Mouse (Mus musculus) forebrain, embryonic 14.5 days (tissue): ENCODE measurements around the gene Ube2k. TPM values are rescaled to one million over a fixed set of nuclear protein-coding genes. Genes with fewer than 3 reads are reported as not detected.
A peak's percentile ranks its signal among the peaks of the same experiment; 100 is the strongest.

Experiments used
- ATAC-seq: fragments of 200-750 bp; cut with Nextera tagmentation; 2 replicates; pipeline ENCODE4 v1.8.0; 2017; ENCODE audit warnings: mild to moderate bottlenecking, moderate library complexity
- DNase-seq: peaks from one replicate; pipeline ENCODE4 v3.0.0-alpha.2; 2015; ENCODE audit warnings: low spot score
- H3K27ac ChIP-seq: fragments of 300-500 bp; sonication (generic); 2 replicates; pipeline ENCODE4 v1.5.1; 2014; ENCODE audit warnings: low read depth, mild to moderate bottlenecking, control low read depth, low read length, moderate library complexity
- H3K27me3 ChIP-seq: fragments of 300-500 bp; sonication (generic); replicated peaks from 2 replicates; pipeline ENCODE4 v1.6.1; 2014; ENCODE audit warnings: low read length, control low read depth, mixed read lengths; ENCODE audit not compliant: control insufficient read depth, insufficient read depth
- H3K36me3 ChIP-seq: fragments of 300-500 bp; sonication (generic); 2 replicates; pipeline ENCODE4 v1.6.1; 2014; ENCODE audit warnings: low read length, control low read depth; ENCODE audit not compliant: control insufficient read depth, insufficient read depth
- H3K4me1 ChIP-seq: fragments of 300-500 bp; sonication (generic); 2 replicates; pipeline ENCODE4 v1.6.1; 2014; ENCODE audit warnings: antibody characterized with exemption, low read length, control low read depth; ENCODE audit not compliant: control insufficient read depth, insufficient read depth
- H3K4me2 ChIP-seq: fragments of 300-500 bp; sonication (generic); 2 replicates; pipeline ENCODE4 v1.6.1; 2014; ENCODE audit warnings: mild to moderate bottlenecking, control low read depth, low read length
- H3K4me3 ChIP-seq: fragments of 300-500 bp; sonication (generic); 2 replicates; pipeline ENCODE4 v1.5.1; 2014; ENCODE audit warnings: low read depth, low read length, control low read depth
- H3K9ac ChIP-seq: fragments of 300-500 bp; sonication (generic); 2 replicates; pipeline ENCODE4 v1.6.1; 2014; ENCODE audit warnings: mild to moderate bottlenecking, low read length, control low read depth, moderate library complexity
- H3K9me3 ChIP-seq: fragments of 300-500 bp; sonication (generic); replicated peaks from 2 replicates; pipeline ENCODE4 v1.6.1; 2016; ENCODE audit warnings: low read length, control low read depth, mixed read lengths; ENCODE audit not compliant: control insufficient read depth
- WGBS: fragments of 180-500 bp; shearing (Covaris S2); extraction: QIAGEN DNeasy Blood & Tissue Kit; methylation state at CpG from one replicate; pipeline ENCODE4 v1.1.7; 2014; 5-methylcytosine and 5-hydroxymethylcytosine counted together
- polyA plus RNA-seq: library from polyadenylated mRNA; unstranded; fragments of >200 nt; fragmentation: Nextera tagmentation; extraction: Ambion mirVana; gene quantifications from 2 replicates; pipeline ENCODE4 v1.2.1, GENCODE M21; 2014

Ube2k gene
- polyA plus RNA-seq = 154 and 165 TPM in 2 replicates

GRCm38 (mm10) chr5:65536751-65537419 lies at the start of gene Ube2k, which contains the start of gene Smim14:
Gene Ube2k, plus strand, starts transcription at chr5:65537233.
Gene Smim14, minus strand, starts transcription at chr5:65537184.
- ATAC-seq = peak; percentile 96
- peaks cover 13% of the 10 kb centered on the region for H3K4me1 ChIP-seq
- H3K36me3 ChIP-seq = no peaks in the 10 kb centered on the region
- DNase-seq = peak; percentile 96
- no peaks in the 10 kb centered on the region for H3K9me3 ChIP-seq
- under 1% methylated on average over 65 of the region's 66 CpGs for WGBS
- no peaks in the 10 kb centered on the region for H3K27me3 ChIP-seq
- H3K4me3 ChIP-seq = peak within 1 kb of the TSS; percentile 93
- peak within 1 kb of the TSS; percentile 76 for H3K4me2 ChIP-seq
- H3K9ac ChIP-seq = peak within 1 kb of the TSS; percentile 95
- H3K27ac ChIP-seq = peak within 1 kb of the TSS; percentile 99

GRCm38 (mm10) chr5:65487381-65487780 lies 49.7 kb upstream of the Ube2k start:
- DNase-seq (no peak), ATAC-seq (no peak)
- Histone ChIP-seq H3K9ac (no peak overlapping the region), H3K36me3 (no peaks in the 10 kb centered on the region), H3K4me3 (no peak overlapping the region), H3K9me3 (no peaks in the 10 kb centered on the region), H3K4me1 (peaks cover 11% of the 10 kb centered on the region), H3K4me2 (no peak overlapping the region), H3K27ac (no peak overlapping the region), H3K27me3 (no peaks in the 10 kb centered on the region)
- WGBS = 88% methylated on average over 10 of the region's 10 CpGs

- no peak for DNase-seq
- Histone ChIP-seq H3K9ac (no peak overlapping the region), H3K4me1 (peaks cover 15% of the 10 kb centered on the region), H3K9me3 (no peaks in the 10 kb centered on the region), H3K36me3 (no peaks in the 10 kb centered on the region), H3K27me3 (no peaks in the 10 kb centered on the region), H3K27ac (no peak overlapping the region), H3K4me2 (no peak overlapping the region), H3K4me3 (no peak overlapping the region)
- no peak for ATAC-seq
- WGBS = 86% methylated on average over 7 of the region's 7 CpGs
Measured at GRCm38 (mm10) chr5:65488725-65489124, 48.3 kb upstream of the Ube2k start.

GRCm38 (mm10) chr5:65489830-65490229 lies 47.2 kb upstream of the Ube2k start:
- 69% methylated on average over 4 of the region's 4 CpGs for WGBS
- H3K4me1 ChIP-seq = peaks cover 15% of the 10 kb centered on the region
- H3K9me3 ChIP-seq = no peaks in the 10 kb centered on the region
- H3K4me2 ChIP-seq = no peak overlapping the region
- ATAC-seq = no peak
- DNase-seq = peak; percentile 7
- H3K9ac ChIP-seq = no peak overlapping the region
- no peaks in the 10 kb centered on the region for H3K36me3 ChIP-seq
- H3K27ac ChIP-seq = no peak overlapping the region
- no peaks in the 10 kb centered on the region for H3K27me3 ChIP-seq
- H3K4me3 ChIP-seq = no peak overlapping the region

- H3K27ac ChIP-seq = peak overlapping the region; percentile 93
- peaks cover 15% of the 10 kb centered on the region for H3K4me1 ChIP-seq
- peak overlapping the region; percentile 94 for H3K9ac ChIP-seq
- no peaks in the 10 kb centered on the region for H3K9me3 ChIP-seq
- H3K4me3 ChIP-seq = peak overlapping the region; percentile 88
- H3K36me3 ChIP-seq = no peaks in the 10 kb centered on the region
- ATAC-seq = peak; percentile 86
- peak; percentile 69 for DNase-seq
- no peaks in the 10 kb centered on the region for H3K27me3 ChIP-seq
- peak overlapping the region; percentile 80 for H3K4me2 ChIP-seq
- 1% methylated on average over 50 of the region's 57 CpGs for WGBS
Measured at GRCm38 (mm10) chr5:65491767-65492715, 45.0 kb upstream of the Ube2k start.

- no peaks in the 10 kb centered on the region for H3K9me3 ChIP-seq
- ATAC-seq = peak; percentile 97
- no peaks in the 10 kb centered on the region for H3K27me3 ChIP-seq
- peak within 1 kb of the TSS; percentile 94 for H3K9ac ChIP-seq
- WGBS = under 1% methylated on average over 65 of the region's 69 CpGs
- peak within 1 kb of the TSS; percentile 88 for H3K4me3 ChIP-seq
- no peaks in the 10 kb centered on the region for H3K36me3 ChIP-seq
- peak; percentile 94 for DNase-seq
- H3K27ac ChIP-seq = peak within 1 kb of the TSS; percentile 93
- H3K4me2 ChIP-seq = peak within 1 kb of the TSS; percentile 80
- H3K4me1 ChIP-seq = peaks cover 15% of the 10 kb centered on the region
Measured at GRCm38 (mm10) chr5:65492716-65493531, 44.1 kb upstream of the Ube2k start, which contains the start of gene Gm43552. Gene Gm43552, minus strand, starts transcription at chr5:65492833.

GRCm38 (mm10) chr5:65500231-65500630 lies 36.8 kb upstream of the Ube2k start:
- H3K4me2 ChIP-seq = no peak overlapping the region
- no peaks in the 10 kb centered on the region for H3K9me3 ChIP-seq
- H3K27ac ChIP-seq = no peak overlapping the region
- H3K4me3 ChIP-seq = no peak overlapping the region
- DNase-seq (no peak), ATAC-seq (no peak)
- H3K36me3 ChIP-seq = no peaks in the 10 kb centered on the region
- no peak overlapping the region for H3K9ac ChIP-seq
- 91% methylated on average over 7 of the region's 7 CpGs for WGBS
- H3K27me3 ChIP-seq = no peaks in the 10 kb centered on the region
- no peaks in the 10 kb centered on the region for H3K4me1 ChIP-seq

GRCm38 (mm10) chr5:65501407-65501806 lies 35.6 kb upstream of the Ube2k start:
- Histone ChIP-seq H3K27me3 (no peaks in the 10 kb centered on the region), H3K9ac (no peak overlapping the region), H3K4me3 (no peak overlapping the region), H3K9me3 (no peaks in the 10 kb centered on the region), H3K36me3 (no peaks in the 10 kb centered on the region), H3K4me2 (no peak overlapping the region), H3K27ac (no peak overlapping the region), H3K4me1 (no peaks in the 10 kb centered on the region)
- ATAC-seq = no peak
- DNase-seq = no peak
- WGBS = 92% methylated on average over 9 of the region's 9 CpGs
